Mouse (Mus musculus) urinary bladder, postnatal 36 days (tissue): ENCODE data around the gene Gm11541.

Experiments
- DNase-seq, 2 experiments: peaks; one replicate each; pipeline ENCODE4 v3.0.0; 2022; ENCODE audit warnings: low spot score in 2 of 2, mixed read lengths in 1 of 2

The Gm11541 gene

GRCm38 (mm10) chr11:94704472-94704871, at the start of gene Gm11541:
Gene Gm11541, minus strand, starts transcription at chr11:94704499.
- no peak for DNase-seq

GRCm38 (mm10) chr11:94752946-94753713, 48.8 kb upstream of the Gm11541 start:
- DNase-seq, result no peak

GRCm38 (mm10) chr11:94741732-94742272, 37.5 kb upstream of the Gm11541 start, which contains the start of gene Cdc34b:
Gene Cdc34b, plus strand, starts transcription at chr11:94741782.
- no peak for DNase-seq

DNA sequence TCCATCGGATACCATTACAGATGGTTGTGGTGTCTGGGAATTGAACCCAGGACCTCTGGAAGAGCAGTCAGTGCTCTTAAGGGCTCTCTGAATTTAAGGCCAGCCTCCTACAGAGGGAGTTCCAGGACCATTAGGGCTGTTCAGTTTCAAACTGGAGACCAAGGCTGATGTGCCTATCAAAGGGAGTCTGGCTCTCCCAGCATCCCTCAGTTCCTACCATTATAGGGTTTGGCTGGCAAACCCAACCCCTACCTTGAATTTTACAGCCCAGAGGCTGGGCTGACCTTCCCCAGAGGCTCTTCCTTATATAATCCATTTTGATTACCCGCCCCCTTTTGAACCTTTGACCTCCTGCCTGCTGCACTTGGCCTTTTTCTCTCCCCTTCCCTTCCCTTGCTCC, 31.4 kb upstream of the Gm11541 start:
- DNase-seq, result no peak

DNA sequence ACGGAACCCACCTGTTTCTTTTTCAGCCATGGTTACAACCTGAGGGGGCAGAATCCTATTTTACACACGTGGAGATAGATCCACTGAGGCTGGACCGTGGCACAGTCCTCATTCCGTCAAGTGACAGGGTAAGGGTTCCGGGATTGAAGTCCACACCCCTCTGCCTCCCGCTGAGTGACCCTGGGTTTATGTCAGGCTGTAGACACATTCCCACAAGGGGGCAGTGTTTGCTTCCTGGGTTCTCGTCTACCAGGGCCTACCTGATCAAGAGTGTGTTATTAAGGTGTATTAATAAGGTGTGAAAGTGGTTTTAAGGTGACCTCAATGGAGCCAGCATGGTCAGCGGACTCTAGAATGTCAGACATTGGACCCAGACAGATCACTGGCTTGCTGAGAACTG, 28.5 kb upstream of the Gm11541 start:
- peak in 1 of 2 experiments; percentile 12 for DNase-seq

DNA sequence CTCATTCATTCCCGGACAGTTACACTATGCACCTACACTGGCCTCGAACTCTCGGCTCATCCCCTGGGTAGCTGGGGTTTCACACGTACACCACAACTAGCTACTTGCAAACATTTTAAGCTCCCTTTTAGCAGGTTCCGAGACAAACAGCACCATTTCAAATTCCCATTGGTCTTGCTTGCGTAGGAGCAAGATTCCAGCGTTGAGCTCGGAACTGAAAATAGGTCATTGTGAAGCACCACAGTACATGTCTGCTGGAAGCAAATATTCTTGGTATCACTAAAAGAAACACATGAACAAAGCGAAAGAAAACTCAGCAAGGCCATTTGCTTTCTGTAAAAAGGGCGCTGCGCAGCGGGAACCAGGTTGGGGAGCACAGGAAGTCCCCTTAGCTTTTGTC, 26.9 kb upstream of the Gm11541 start:
- no peak for DNase-seq

DNA sequence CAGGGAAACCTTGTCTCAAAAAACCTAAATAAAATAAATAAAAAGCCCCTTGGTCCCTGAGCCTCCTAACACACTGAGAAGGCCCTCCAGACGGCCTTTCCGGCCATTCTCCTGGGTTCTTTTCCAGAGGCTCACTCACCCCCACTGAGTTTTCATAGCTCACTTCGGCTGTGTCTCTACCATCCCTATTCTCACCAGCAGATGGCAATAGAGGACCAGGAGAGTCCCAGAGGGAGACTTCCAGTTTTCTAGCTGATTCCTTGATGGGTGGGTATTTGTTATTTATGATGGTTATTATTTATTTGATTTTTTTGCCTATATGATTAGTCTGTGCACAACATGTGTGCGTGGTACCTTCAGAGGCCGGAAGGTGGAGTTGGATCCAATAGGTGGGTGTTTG, 26.0 kb upstream of the Gm11541 start:
- peak; percentile 45 to 55 for DNase-seq

GRCm38 (mm10) chr11:94729565-94729964, 25.3 kb upstream of the Gm11541 start:
- DNase-seq, result no peak

DNA sequence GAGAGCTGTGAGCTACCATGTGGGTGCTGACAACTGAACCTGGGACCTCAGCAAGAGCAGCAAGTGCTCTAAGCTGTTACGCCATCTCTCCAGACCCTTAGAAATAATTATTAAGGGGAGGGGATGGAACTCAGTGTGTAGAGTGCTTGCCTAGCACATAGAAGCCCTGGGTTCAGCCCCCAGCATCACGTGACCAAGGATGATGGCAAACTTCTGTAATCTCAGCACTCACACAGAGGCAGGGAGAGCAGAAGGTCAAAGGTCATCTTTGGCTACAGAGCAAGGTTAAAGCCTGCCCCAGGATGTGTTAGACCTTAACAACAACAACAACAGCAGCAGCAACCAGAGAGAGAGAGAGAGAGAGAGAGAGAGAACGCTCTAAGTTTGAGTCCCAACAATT, 24.2 kb upstream of the Gm11541 start:
- no peak for DNase-seq

- no peak for DNase-seq
Measured at GRCm38 (mm10) chr11:94727306-94727705, 23.0 kb upstream of the Gm11541 start.

DNA sequence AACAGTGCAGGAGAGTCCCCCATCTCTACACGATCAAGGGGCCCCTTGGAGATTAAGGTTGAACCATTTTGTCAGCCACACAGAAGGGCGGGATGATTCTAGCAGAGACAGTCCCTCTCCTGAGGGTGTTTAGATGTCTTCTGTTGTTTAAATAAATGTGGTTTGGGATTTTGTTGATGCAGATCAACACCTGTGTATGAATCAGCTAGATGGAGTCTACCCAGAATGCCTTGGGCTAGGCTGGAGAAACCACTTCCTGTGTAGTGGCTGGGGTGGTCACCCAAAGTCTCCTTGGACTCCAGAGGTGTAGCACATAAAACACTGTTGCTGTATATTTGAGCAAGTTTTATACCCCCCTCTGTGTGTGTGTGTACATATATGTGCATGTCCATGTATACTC, 14.9 kb upstream of the Gm11541 start:
- DNase-seq, result no peak

GRCm38 (mm10) chr11:94718113-94718909, 14.0 kb upstream of the Gm11541 start:
- DNase-seq, result no peak

DNA sequence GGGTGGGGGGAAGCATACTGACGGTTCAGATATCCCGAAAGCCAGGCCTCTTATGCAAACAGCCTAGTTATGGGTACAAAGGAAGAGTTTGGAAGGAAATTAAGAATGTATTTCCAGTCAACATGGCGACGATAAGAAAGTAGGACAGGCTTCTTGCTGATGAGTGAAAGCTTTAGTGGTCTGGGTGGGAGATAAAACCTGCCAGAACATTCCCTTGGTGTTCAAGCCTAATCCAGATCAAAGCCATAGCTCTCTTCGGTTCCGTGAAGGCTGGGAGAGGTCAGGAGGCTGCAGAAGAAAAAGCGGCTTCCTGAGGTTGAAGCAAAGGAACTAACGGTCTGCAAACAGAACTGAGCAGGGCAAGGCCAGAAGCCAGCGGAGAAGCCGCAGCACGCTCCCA, 12.9 kb upstream of the Gm11541 start:
- no peak for DNase-seq

- no peak for DNase-seq
Measured at GRCm38 (mm10) chr11:94716754-94717153, 12.5 kb upstream of the Gm11541 start.

DNA sequence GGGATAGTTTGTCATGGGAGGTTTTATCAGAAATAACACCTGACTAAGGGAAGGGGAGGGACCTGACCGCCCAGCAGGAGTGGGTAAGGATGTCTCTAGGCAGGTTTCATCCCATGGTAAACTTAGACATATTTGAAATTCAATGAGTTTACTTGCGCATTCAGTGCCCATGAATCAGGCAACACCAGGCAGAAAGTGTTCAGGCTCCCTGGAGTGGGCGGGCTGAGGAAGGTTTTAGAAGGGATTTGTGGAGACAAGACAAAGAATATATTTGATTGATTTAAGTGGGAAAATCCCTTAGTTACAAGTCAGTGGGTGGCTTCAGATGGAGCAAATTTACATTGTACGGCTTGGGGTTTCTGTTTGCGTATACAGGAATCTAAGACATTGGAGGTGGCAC, 11.3 kb upstream of the Gm11541 start:
- DNase-seq, result no peak

DNA sequence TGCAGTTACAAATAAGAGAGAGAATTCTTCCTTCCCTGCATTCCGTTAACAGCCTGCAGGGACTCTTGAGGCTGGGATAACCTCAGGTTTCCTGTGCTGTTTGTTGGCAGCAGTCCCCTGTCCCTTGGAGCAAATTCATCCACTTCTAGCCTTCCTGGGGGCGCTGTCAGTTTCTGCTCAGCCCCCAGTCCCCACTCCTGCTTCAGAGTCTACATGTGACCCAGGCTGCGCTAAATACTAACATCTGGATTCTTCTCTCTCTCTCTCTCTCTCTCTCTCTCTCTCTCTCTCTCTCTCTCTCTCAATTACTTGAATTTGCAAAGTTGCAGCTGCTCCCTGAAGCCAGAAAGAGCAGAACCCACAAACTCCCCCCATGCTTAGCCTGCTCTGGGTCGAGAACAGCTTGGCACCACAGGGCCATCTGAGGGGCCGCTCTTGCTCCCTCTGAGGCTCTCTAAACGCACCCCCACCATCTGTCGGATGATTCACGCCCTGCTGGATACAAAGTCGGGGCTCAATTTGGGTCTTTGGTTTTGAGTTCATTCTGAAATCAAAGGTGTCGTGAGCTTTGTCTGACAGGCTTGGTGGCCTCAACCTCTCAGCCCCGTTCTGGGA, 9.1 kb upstream of the Gm11541 start:
- DNase-seq, result no peak

- no peak for DNase-seq
Measured at GRCm38 (mm10) chr11:94704020-94704419, 279 bp downstream of the Gm11541 start.

DNA sequence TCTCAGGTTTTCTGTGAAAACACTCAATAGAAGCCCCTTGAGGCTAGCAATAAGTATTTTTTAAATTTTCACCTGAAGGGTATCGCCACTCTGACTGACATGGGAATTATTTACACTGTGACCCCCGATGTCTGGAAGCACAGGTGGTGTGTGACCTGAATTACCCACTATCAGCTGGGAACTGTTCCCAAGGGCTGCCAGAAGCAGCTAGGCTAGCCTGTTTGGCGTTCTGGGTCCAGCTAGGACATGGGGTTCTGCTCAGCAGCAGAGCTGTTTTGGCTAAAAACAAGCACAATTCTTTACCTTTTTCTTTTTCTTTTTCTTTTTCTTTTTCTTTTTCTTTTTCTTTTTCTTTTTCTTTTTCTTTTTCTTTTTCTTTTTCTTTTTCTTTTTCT, 2.1 kb downstream of the Gm11541 start:
- DNase-seq, result no peak

- DNase-seq, result no peak
Measured at GRCm38 (mm10) chr11:94701401-94702215, 2.7 kb downstream of the Gm11541 start.

GRCm38 (mm10) chr11:94699399-94699798, 4.9 kb downstream of the Gm11541 start:
- DNase-seq, result no peak

- DNase-seq, result no peak
Measured at GRCm38 (mm10) chr11:94697703-94698464, 6.4 kb downstream of the Gm11541 start.
